Mouse (Mus musculus) heart, postnatal 0 days (tissue): ENCODE measurements around the gene Ano1. TPM values are rescaled to one million over a fixed set of nuclear protein-coding genes. Genes with fewer than 3 reads are reported as not detected.

Experiments
- ATAC-seq: fragments of 200-750 bp; cut with Nextera tagmentation; 2 replicates; pipeline ENCODE4 v1.8.0; 2017; ENCODE audit warnings: low read depth, moderate number of reproducible peaks, moderate library complexity; ENCODE audit not compliant: insufficient read depth
- DNase-seq: peaks from one replicate; pipeline ENCODE4 v3.0.0-alpha.2; 2016; ENCODE audit warnings: low spot score
- H3K27ac ChIP-seq: fragments of 300-500 bp; sonication (generic); 2 replicates; pipeline ENCODE4 v1.5.1; 2014; ENCODE audit warnings: low read depth, mild to moderate bottlenecking
- H3K27me3 ChIP-seq: fragments of 300-500 bp; sonication (generic); 2 replicates; pipeline ENCODE4 v1.6.1; 2014; ENCODE audit warnings: low read length, mixed read lengths; ENCODE audit not compliant: control insufficient read depth, insufficient read depth
- H3K36me3 ChIP-seq: fragments of 300-500 bp; sonication (generic); replicated peaks from 2 replicates; pipeline ENCODE4 v1.6.1; 2014; ENCODE audit warnings: low read length, mixed read lengths; ENCODE audit not compliant: control insufficient read depth, insufficient read depth
- H3K4me1 ChIP-seq: fragments of 300-500 bp; sonication (generic); 2 replicates; pipeline ENCODE4 v1.6.1; 2014; ENCODE audit warnings: antibody characterized with exemption; ENCODE audit not compliant: control insufficient read depth, insufficient read depth
- H3K4me2 ChIP-seq: fragments of 300-500 bp; sonication (generic); 2 replicates; pipeline ENCODE4 v1.6.1; 2014; ENCODE audit warnings: low read depth, mild to moderate bottlenecking, low read length, moderate library complexity
- H3K4me3 ChIP-seq: fragments of 300-500 bp; sonication (generic); 2 replicates; pipeline ENCODE4 v1.5.1; 2014; ENCODE audit warnings: low read depth, low read length
- H3K9ac ChIP-seq: fragments of 300-500 bp; sonication (generic); replicated peaks from 2 replicates; pipeline ENCODE4 v1.6.1; 2014; ENCODE audit warnings: low read depth, low read length, mixed read lengths
- H3K9me3 ChIP-seq: fragments of 300-500 bp; sonication (generic); replicated peaks from 2 replicates; pipeline ENCODE4 v1.6.1; 2016; ENCODE audit warnings: low read length; ENCODE audit not compliant: control insufficient read depth
- CTCF ChIP-seq: IDR thresholded peaks from 2 replicates; pipeline ENCODE4 v1.5.1; 2016; ENCODE audit warnings: antibody characterized with exemption, control low read depth, low read depth
- EP300 ChIP-seq: IDR thresholded peaks from 2 replicates; pipeline ENCODE4 v1.6.1; 2016; ENCODE audit warnings: antibody characterized with exemption, low read depth
- WGBS: fragments of 180-500 bp; shearing (Covaris S2); extraction: QIAGEN DNeasy Blood & Tissue Kit; methylation state at CpG from one replicate; pipeline ENCODE4 v1.1.7; 2014; 5-methylcytosine and 5-hydroxymethylcytosine counted together
- polyA plus RNA-seq: library from polyadenylated mRNA; unstranded; fragments of >200 nt; fragmentation: Nextera tagmentation; extraction: Ambion mirVana; gene quantifications from 2 replicates; pipeline ENCODE4 v1.2.1, GENCODE M21; 2015
- total RNA-seq: library from RNA; depleted of rRNA; stranded (reverse); fragments of >200 nt; gene quantifications from 2 replicates; pipeline ENCODE4 v1.2.3, GENCODE M21; 2014; ENCODE audit warnings: low replicate concordance

Ano1 gene
- total and polyA plus RNA-seq, 2 experiments from 2014 or later, result 4.4 to 11.1 TPM

DNA sequence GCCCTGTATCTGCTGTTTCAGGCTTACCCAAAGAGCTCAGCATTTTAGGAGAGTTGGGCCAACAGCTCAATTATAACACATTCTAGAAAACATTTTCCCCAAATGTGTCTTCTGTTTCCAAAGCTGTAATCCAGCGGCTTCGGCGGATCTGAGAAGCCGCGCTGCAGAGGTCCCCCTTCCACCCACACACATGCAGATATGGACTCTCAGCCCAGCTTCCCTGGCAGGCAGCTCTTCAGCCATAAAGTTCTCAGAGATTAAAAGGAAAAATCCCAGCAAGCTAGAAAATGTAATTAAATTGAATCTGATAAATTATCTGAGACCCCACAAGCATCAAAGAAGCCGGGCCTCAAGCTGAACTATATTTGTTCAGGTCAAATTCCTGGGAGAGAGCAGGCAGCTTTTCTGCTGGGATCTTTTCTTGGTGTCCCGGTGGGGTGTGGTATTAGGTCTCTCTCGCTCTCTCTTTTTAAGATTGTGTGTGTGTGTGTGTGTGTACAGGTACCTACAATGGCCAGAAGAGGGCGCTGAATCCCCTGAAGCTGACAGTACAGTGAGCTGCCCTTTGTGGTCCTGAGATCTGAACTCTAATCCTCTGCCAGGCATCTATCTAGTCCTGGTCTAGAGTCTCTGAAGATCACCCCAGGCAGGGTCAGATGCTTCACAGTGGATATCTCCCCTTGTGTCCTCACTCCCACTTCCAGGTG lies 95.4 kb downstream of the Ano1 start:
- TF ChIP-seq CTCF, result no peak
- no peak for TF ChIP-seq EP300
- H3K9ac ChIP-seq, result no peak overlapping the region

DNA sequence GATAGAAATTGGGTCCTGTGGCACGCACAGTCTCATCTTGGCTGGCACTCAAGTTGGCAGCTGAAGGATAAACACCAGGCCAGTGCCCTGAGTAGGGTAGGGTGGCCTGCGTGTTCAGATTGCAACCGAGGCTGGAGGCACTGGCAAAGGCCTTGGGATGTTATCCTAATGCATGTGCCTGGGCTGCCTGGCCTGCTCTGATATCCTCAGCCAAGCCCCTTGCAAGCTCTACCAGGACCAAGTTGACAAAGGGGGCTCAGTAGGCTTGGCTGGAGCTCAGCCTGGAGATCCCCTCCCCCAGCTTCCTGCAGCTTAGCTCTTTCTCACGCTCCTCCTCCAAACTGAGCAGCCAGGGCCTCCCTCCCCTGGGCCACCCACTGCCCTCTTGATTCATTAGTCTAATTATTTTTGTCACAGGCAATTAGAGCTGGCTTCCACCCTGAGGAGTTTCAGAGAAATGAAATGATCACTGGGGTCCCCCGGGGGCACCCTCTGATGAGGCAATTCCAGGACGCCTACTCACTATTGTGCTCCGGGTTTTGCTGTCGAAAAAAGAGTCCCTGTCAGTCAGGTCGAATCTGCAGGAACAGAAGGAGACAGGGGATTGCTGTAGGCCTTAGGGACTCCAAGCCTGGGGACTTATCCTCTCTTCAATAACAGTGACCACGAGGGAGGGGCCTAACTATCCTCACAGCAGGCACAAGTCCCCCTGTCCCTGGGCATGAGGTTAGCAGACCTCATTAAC lies 97.9 kb downstream of the Ano1 start:
- Histone ChIP-seq H3K9ac (0 out of 2 replicates have a peak overlapping the region, but pooled peaks have one; percentile 21), H3K36me3 (no peaks in the 10 kb centered on the region), H3K9me3 (no peaks in the 10 kb centered on the region), H3K27ac (no peak overlapping the region), H3K4me3 (no peak overlapping the region), H3K27me3 (no peaks in the 10 kb centered on the region), H3K4me1 (peaks cover 8% of the 10 kb centered on the region; the same call in 1 of the 2 replicates), H3K4me2 (no peak overlapping the region)
- no peak for TF ChIP-seq EP300
- no peak for TF ChIP-seq CTCF
- 32% methylated on average over 10 of the region's 10 CpGs for WGBS
- ATAC-seq (0 out of 2 replicates have a peak, but pooled peaks have one; percentile 24), DNase-seq (peak; percentile 22)

More for the DNA sequence above, 95.4 kb downstream of the Ano1 start:
- Histone ChIP-seq H3K27ac (no peak overlapping the region), H3K27me3 (no peaks in the 10 kb centered on the region), H3K9me3 (no peaks in the 10 kb centered on the region), H3K4me2 (no peak overlapping the region), H3K4me1 (peaks cover 8% of the 10 kb centered on the region; the same call in 1 of the 2 replicates), H3K4me3 (no peak overlapping the region), H3K36me3 (no peaks in the 10 kb centered on the region)
- no peak for DNase-seq
- WGBS, result 72% methylated on average over 9 of the region's 9 CpGs
- ATAC-seq, result no peak

DNA sequence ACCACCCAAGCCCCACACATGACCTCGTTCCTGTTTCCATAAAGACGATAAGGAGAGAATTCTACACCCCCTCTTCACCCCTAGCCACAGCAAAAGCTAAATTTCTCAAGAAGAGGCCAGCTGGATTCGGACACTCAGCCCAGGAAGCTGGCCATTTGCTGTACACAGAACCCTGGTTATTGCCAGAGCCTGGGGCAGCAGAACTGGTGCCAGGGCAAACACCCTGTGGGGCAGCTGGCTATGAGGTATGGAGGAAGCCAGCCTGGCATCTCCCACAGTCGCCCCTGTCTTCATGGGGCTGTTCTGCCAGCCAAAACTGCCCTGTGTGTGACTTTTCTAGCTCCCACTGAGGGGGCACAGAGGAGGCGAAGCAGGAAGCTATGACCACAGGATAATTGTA lies 104.2 kb downstream of the Ano1 start:
- DNase-seq, result no peak
- Histone ChIP-seq H3K27me3 (no peaks in the 10 kb centered on the region), H3K4me1 (no peaks in the 10 kb centered on the region), H3K9ac (no peak overlapping the region), H3K4me2 (no peak overlapping the region), H3K4me3 (no peak overlapping the region), H3K27ac (no peak overlapping the region), H3K36me3 (no peaks in the 10 kb centered on the region), H3K9me3 (no peaks in the 10 kb centered on the region)
- WGBS, result 44% methylated on average over 5 of the region's 5 CpGs
- TF ChIP-seq EP300 (no peak), CTCF (no peak)
- ATAC-seq, result no peak

DNA sequence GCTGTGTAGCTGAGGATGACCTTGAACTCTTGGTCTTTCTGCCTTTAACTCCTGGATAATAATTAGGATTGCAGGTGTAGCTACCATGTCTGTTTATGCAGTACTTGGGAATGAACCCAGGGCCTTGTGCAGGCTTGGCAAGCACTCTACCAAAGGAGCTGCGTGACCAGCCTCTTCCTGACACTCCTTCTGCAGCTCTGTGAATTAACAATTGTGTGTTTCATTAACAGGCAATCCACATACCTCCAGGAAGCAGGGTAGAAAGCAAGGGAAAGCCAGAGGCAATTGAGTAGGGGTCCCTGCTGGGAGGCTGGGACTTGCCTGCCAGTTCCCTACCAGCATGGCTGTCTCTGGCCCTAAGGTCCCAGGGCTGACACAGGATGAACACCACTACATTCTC lies 111.0 kb downstream of the Ano1 start:
- Histone ChIP-seq H3K4me1 (no peaks in the 10 kb centered on the region), H3K36me3 (no peaks in the 10 kb centered on the region), H3K9me3 (no peaks in the 10 kb centered on the region), H3K27me3 (no peaks in the 10 kb centered on the region), H3K27ac (no peak overlapping the region), H3K4me3 (no peak overlapping the region), H3K9ac (no peak overlapping the region), H3K4me2 (no peak overlapping the region)
- ATAC-seq, result no peak
- DNase-seq, result no peak
- WGBS, result 81% methylated on average over 1 of the region's 1 CpGs
- TF ChIP-seq EP300 (no peak), CTCF (no peak)

DNA sequence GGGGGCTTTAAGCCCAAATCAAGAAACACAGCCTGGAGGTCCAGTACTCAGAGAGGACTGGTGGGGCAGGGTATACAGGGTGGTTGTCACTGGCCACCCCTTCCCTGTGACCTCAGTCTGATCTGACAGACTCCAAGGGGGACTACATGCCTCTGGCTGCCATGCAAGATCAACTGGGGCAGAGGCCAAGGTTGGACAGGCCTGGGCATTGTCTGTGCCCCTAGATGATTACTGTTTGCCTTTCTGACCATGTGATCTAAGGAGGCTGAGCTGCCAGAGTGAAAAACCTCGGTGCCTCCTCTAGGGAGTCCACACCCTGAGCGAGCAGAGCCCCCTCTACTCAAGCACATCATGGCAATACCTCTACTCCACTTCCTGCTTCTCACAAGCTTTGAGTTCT lies 115.8 kb downstream of the Ano1 start:
- no peak overlapping the region for H3K27ac ChIP-seq
- no peak overlapping the region for H3K4me3 ChIP-seq
- DNase-seq (no peak), ATAC-seq (no peak)
- no peak for TF ChIP-seq CTCF
- WGBS, result 52% methylated on average over 2 of the region's 2 CpGs
- H3K27me3 ChIP-seq, result no peaks in the 10 kb centered on the region
- H3K9me3 ChIP-seq, result no peaks in the 10 kb centered on the region
- H3K9ac ChIP-seq, result no peak overlapping the region
- no peak overlapping the region for H3K4me2 ChIP-seq
- no peaks in the 10 kb centered on the region for H3K36me3 ChIP-seq
- peaks cover 4% of the 10 kb centered on the region; the same call in 1 of the 2 replicates for H3K4me1 ChIP-seq
